Mouse (Mus musculus) urinary bladder, postnatal 10 days (tissue): Measurements from ENCODE around the gene Strip1.

Experiments used
- DNase-seq: peaks from one replicate; pipeline ENCODE4 v3.0.0; 2022; ENCODE audit warnings: low spot score

Gene Strip1

GRCm38 (mm10) chr3:107627641-107628040, 3.9 kb downstream of the Strip1 start:
- DNase-seq = no peak

- DNase-seq = no peak
Measured at GRCm38 (mm10) chr3:107626751-107627150, 4.7 kb downstream of the Strip1 start.

DNA sequence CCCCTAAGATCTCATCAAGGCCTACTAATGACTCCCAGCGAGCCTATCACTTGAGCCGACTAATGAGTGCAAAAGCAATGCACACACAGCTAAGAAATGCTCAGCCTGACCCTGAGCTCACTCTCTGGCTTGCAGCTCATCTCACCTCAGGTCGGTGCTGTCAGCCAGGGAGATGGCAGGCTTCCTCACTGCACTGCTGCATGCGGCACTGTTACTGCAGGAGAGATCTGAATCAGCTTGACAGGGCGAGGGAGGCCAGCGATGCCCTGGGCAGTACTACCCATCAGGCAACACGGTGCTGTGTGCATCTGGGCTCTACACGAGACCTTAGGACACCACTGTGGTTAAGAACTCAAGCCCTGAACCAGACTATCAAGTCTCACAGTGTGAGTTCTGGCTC, 6.0 kb downstream of the Strip1 start:
- no peak for DNase-seq

GRCm38 (mm10) chr3:107624424-107624823, 7.1 kb downstream of the Strip1 start:
- no peak for DNase-seq

GRCm38 (mm10) chr3:107622537-107622936, 9.0 kb downstream of the Strip1 start:
- DNase-seq = no peak

DNA sequence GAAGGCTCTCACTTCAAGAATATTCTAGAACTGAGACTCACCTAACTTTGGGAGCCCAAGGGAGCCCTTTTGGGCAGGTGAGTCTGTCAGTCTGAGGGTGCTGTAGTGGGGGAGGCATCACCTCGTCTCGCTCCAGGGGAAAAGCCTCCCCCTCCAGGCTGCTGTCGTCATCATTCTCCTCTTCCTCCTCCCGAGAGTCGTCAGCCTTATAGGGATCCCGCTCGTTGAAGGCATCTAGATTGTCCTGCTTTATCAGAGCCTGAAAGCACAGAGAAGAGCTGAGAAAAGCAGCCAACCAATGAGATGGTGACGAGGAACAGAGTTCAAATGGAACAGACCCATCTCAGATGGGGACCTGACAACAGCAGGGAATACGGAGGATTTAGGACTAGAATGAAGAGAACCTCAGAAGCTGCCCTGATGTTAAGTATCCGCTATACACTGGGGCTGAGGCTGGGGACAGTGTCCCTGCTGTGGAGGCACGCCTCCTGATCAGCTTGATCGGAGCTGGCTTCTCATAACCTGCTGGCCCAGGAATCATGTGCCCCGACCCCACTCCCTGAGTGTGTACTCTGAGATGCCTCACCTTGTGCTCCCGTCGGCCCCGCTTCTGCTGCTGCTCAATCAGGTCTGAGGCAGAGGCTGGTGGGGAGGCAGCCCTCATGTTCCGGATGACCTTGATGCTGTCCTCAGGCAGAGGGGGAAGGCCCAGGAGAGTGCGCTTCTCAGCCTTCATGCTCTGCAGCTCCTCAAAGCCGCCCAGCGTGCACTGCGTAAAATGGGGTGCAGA, 10.0 kb downstream of the Strip1 start:
- no peak for DNase-seq

DNA sequence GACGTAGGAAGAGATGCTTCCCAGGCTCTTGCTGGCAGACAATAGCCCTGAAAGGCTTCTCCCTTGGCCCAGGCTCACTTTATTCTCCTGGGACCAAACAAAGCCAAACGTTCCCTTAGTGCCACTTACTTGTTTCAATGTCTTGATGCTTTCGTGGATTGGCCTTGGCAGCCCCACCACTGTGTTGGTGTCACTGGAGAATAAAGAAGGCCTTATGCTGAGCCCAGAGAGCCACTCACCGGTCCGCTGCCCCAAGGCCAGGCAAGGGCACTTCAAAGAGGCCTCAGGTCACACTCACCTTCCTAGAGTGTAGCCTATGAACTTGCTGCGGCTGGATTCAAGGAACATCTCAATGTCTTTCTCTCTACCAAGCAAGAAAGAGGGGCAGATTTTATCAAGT, 11.6 kb downstream of the Strip1 start:
- DNase-seq = no peak

- DNase-seq = peak; percentile 5
Measured at GRCm38 (mm10) chr3:107617800-107618199, 13.7 kb downstream of the Strip1 start.

GRCm38 (mm10) chr3:107612902-107613525, 18.5 kb downstream of the Strip1 start:
- no peak for DNase-seq

DNA sequence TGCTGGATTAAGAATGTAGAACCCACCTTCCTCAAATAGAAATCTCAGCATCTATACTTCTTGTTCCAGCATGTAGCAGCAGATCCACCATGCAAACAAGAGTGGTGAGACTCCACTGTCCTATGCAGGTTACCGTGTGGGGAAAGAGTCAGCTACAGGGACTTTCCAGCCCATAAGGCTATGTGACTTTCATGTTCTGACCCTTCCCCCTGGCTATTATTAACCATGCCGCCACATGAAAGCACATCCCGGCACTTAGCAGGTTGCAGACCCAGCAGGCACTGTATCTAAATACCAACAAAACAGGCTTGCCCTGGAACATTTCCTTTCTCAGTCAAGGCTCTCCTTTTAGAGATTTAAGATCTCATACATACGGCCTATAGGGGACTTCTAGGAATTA, 20.1 kb downstream of the Strip1 start:
- DNase-seq = no peak

- no peak for DNase-seq
Measured at GRCm38 (mm10) chr3:107609376-107609775, 22.1 kb downstream of the Strip1 start.

- no peak for DNase-seq
Measured at GRCm38 (mm10) chr3:107608808-107609207, 22.7 kb downstream of the Strip1 start.

GRCm38 (mm10) chr3:107607221-107607620, 24.3 kb downstream of the Strip1 start:
- DNase-seq = no peak

DNA sequence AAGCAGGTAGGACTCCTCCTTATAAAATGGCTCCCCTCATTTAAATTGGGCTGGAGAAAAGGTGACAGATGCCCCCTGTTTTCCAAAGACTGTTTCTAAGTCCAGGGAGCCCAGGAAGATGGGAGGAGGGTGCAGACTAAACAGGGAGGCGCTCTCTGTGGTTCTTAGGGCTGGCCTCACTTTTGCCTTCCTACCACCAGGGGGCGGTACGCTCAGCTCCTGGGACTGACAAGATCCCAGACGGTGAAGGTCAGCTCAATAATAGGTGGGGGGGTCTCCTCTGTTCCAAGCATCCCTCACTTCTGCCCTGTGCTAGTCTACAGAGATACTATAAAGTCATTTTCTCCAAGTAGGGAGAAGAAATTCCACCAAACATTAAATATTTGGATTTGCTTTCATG, 26.2 kb downstream of the Strip1 start:
- DNase-seq = no peak

DNA sequence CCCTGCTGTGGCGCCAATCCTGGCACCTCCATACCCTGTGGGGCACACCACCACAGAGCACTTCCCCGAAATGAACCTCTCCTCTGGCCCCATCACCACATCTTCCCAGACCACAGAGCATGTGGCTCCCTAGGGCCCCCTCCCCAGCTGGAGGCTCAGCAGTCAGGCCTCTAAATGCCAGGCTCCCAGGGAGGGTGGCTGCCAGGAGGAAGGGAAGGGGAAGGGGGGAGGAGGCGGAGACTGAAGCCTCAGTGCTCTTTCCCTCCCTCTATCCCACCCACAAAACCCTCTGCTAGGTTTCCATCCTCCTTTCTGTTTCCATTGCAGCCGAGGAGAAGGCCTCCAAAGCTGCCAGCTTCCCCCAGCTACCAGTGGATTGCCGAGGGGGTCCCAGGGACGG, 31.4 kb downstream of the Strip1 start:
- no peak for DNase-seq

- peak; percentile 3 for DNase-seq
Measured at GRCm38 (mm10) chr3:107597586-107598389, 33.7 kb downstream of the Strip1 start.

GRCm38 (mm10) chr3:107597134-107597533, 34.4 kb downstream of the Strip1 start:
- DNase-seq = no peak

- DNase-seq = no peak
Measured at GRCm38 (mm10) chr3:107596559-107596958, 34.9 kb downstream of the Strip1 start.

- no peak for DNase-seq
Measured at GRCm38 (mm10) chr3:107595938-107596461, 35.5 kb downstream of the Strip1 start.

DNA sequence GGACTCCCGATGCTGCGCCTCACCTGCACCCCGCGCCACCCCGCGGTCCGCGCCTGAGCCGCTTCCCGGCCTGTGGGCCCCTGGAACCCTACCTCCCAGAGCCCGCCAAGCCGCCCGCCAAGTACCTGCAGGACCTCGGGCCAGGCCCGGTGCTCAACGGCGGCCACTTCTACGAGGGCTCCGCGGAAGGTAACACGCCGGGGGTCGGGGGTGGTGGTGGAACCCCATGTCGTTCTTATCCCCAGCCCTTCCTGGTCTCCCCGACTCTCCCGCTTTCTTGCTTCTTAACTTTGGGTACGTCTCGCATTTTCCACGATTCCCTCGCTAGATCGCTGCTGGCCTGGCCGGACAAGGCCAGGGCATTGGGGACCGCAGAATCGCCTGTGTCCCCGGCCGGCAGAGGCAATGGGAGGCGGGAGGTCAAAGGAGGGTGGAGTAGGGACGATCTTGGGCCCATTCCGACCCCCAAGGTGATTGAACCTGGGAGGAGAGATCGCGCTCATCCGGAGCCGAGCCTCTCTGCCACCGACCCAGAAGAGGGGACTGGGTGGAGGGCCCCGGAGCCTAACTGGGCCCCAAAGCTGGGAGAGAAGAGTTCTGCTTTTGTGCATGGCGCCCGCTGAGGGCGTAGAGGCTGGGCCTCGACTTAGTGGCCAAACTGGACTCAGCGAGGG, 36.1 kb downstream of the Strip1 start:
- no peak for DNase-seq

- no peak for DNase-seq
Measured at GRCm38 (mm10) chr3:107594662-107595263, 36.7 kb downstream of the Strip1 start, which contains the start of gene Alx3. Gene Alx3, plus strand, starts transcription at chr3:107595031.

DNA sequence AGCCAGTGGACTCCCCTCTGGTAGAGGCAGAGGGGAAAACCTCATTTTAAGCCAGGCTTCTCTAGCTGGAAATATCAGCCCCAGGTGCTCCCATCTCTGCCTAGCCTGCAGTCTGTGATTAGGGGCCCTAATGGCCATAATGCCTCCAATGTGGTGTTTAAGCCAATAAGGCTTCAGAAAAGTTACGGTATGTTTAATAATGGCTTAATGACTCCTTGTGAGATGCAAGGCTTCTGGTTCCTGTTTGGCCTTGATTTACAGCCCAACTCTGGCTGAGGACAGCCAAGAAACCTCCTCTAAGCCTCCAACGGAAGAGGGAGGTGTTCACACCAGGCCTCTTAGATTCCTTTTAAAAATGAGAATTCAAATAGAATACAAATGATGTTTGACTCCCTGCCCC, 37.9 kb downstream of the Strip1 start:
- no peak for DNase-seq
